Mouse (Mus musculus) cerebellum, adult 9-10 months (tissue): Measurements from ENCODE around the gene Mrtfb.
"Not testable (repeated sequence)": the region's sequence is repeated elsewhere in the genome, so short reads cannot be mapped to it uniquely, and the experiment has no call there.

Experiments used
- DNase-seq: peaks from one replicate; pipeline ENCODE4 v3.0.0; 2022

Mrtfb gene

DNA sequence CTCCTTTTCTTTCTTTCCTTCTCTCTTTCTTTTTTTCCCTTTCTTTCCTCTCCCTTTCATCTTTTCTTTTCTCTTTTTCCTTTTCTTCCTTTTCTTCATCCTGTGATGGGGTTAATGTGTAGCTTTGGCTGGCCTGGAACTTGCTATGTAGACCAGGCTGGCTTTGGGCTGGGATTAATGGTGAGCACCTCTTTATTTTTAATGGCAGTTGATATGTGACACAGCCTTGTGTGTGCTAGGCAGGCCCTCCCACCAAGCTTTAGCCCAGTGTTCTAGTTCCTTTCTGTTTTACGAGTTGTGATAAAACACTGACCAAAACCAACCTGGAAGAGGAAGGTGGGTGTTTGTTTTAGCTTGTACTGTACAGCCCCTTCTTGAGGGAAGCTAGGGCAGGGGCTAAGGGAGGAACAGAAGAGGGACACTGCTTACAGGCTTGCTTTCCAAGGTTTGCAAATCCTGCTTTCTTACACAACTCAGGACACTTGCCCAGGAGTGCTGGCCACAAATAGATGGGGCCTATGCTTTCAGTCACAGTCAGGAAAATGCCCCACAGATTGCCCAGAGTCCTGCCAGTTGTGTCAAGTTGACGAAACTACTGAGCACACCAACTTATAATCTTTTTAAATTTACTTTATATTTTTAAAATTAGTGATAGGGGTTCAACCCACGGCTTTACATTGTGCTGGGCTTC lies 20.6 kb downstream of the Mrtfb start:
- DNase-seq = no peak

DNA sequence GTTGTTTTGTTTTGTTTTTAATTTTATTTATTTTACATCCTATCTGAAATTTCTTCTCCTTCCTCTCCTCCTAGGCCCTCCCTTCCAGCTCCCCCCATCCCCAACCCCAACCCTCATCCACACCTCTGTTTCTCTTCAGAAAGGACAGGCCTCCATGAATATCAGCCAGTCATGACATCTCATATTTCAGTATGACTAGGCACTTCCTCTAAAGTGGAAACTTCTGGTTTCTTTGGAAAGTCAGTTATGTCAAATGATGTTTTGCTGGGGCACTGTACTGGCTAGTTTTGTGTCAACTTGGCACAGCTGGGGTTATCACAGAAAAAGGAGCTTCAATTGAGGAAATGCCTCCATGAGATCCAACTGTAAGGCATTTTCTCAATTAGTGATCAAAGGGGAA lies 30.1 kb downstream of the Mrtfb start:
- not testable (repeated sequence) for DNase-seq

DNA sequence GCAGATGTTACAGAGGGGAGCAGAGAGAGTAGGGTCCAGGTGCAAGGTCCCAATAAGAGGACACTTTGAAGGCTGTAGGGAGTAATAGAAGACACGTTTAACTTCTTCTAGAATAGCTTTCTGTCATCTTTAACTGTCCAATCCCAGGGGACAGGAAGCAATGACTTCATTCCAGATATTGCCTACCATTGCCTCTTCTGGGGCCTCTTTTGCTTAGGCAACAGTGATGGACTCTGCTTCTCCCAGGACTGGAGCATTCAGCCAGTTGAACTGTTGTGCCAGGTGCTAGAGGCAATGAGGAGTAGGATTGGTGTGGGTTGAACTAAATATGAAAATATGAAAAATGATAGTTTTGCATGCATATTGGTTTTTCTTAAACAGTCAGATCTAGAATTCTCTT lies 41.6 kb downstream of the Mrtfb start:
- no peak for DNase-seq

DNA sequence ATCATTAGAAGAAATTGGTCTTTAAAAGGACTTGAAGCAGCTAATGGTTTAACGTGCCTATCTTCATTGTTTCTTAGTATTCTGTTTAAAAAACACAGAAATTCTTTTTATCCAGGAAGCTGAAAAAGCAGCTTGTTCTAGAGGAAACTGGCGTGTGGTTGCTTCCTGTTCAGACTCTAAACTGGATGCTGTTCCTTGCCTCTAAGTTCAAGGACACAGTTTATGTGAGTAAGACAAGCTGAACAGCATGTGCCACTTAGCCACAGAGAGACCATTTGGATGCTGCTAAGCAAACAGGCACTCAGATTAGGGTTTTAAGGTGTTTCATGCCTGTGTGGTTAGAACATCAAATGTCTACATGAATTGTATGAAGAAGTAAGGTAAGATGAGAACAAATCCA lies 42.7 kb downstream of the Mrtfb start:
- DNase-seq = no peak

DNA sequence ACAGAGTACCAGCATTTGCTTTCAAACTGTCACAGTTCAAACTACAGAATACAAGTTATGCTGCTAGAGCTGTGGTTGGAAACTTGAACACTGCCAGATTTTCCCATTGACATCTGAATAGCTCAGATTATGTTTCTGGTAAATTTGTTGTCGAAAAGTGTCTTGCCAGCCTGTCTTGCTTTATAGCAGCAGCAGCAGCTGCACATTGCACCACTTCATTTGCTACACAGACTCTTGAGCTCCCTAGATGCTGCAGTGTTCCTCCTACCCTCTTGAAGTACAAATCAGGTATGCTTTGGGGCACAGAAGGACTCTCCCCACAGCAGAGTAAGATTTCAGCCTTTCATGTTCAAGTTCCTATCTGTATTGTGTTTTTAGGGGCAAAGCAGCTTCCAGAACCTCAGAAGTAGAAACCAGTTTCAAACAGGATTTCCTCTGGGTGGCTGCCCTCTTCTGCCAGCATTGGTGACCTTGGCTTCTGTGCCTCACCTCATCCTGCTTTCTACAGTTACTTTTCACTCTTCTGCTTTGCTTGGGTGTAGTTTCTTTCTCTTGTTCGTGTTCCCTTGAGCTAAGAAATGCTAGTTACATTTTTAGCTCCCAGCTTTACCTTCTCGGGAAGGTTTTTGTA lies 49.9 kb downstream of the Mrtfb start:
- DNase-seq = no peak

DNA sequence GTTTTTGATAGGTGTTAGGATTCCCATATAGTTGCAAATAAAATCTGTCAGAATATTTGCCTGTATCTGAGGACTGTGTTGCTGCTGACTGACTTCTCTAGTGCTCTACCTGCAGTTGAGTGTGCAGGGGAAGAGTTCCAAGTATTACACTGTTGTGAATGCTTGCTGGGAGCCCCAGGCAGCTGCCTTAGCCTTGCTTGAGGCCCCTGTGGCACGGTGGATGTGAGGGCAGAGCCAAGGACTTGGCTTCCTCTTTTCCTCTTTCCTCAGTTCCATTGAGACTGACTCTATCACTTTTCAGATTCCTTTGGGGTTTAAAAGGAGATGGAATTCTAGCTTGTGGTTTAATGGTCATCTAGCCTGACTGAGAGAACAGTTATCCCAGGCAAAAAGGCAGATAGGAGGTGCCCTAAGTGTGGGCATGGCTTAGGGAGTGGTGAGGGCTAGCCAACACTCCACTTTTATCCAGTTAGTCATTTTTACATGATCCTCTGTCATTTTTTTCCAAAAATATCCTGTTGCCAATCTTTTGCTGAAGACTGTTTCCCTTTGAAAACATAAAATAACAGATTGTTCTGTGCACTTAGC lies 53.9 kb downstream of the Mrtfb start:
- DNase-seq = no peak

DNA sequence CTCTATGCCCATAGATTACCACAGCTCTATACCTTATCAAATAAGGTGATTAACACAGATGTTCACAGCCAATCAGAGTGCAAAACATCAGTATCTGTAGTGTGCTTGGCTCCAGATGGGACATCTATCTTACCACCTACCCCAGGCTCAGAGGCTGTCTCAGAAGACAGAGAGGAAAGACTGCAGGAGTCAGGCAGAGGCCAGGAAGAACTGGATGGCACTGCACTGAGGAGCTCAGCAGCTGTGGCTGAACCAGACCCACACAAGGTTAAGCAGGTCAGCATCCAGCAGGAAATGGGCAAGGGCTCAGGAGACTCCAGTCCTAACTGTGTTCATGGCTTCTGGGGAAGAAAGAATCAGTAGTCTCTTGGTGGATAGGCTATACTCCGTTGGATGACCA lies 55.1 kb downstream of the Mrtfb start:
- no peak for DNase-seq

DNA sequence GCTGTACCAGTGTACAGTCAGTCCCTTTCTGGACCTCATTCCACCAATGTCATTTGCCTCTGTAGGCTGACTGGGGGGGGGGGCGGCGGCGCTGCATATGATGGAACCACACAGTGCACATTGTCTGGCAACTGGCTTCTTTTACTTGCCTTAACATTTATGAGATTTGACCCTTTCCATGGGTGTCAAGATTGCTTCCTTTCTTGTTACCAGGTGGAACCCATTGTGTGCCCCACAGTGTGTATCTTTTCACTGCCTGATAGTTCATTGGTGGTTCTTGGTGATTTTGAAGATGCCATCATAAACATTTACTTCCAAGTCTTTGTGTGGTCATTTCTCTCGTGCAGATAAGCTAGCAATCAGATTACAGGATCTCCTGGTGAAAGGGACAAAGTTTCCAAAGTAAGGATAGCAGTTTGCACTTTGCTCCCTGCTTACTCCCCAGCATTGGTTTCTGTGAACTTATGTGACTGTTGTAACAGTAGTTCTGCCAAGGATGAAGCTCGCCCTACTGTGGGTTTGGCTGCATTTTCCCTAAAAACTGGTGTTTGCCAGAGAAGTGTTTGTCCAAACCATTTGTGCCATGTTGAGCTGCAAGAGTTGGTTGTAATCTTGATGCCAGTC lies 56.9 kb downstream of the Mrtfb start:
- DNase-seq = no peak

DNA sequence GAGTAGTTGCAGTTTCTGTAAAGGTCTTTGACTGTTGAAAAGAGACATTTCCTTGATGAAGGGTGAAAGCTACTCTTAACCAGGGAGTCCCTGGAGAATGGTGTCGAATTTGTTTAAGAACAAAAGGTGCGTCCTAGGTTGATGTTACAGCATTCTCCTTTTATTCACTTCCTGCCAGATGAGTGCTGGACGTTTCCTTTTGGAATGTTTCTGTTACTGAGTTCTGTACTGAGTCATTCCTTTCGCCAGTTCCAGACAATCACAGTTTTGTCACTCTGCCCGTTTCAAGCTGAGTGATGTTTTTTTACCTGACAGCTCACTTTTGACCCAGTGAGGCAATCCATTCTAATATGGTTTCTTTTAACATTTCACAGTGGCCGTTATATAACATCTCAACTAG lies 67.5 kb downstream of the Mrtfb start:
- DNase-seq = no peak

DNA sequence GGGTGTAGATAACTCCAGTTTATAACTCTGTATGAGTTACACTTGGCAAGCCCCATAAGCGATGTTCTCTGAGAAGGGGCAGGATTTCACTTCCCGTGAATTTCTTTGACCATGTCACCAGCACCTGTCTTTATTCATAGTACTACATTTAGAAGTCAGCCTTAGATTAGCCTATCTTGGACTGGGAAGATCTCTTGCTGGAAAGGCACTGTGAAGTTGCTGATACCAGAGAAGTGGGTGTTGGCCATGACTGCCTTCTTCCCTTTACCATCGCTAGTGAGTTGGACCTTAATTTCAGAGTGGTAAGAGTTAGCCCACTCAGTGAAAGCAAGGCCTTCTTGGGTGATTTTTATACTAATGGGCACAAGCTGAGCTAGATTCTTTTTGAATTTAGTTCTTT lies 70.3 kb downstream of the Mrtfb start:
- DNase-seq = no peak

DNA sequence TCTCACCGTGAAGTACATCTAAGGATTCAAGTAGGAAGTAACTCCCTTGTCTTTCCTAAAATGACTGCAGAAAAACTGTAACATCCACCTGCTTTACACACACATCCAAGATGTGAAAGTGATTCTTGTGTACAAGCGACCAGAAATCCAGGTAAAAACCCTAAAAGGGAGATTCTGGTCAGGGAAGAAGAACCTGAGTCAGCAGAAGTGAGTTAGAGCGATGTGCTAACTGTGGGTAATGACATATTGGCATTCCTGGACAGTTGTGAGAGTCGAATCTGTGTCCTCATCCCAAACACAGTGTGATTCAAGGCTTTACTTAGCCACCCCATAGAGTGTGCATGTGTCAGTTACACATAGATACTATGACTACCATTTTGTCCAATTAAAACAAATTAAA lies 72.4 kb downstream of the Mrtfb start:
- DNase-seq = no peak

DNA sequence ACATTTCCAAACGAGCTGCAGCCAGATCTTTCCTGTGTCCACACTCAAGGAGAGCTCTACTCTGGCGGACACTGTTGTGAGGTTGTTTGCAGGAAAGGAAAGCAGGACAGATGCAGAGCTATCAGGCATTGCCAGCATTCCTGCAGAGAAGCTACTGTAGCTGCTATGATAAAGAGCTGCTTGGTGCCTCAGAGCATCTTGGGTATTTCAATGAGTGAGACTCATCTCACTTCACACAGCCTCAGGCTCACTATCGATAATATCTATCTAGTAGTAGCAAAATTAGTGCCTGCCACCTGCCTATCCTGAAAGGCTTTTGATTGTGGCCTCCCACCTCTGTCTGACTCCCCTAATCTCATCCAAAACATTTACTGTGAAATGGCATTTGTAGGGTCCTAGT lies 73.4 kb downstream of the Mrtfb start:
- peak; percentile 34 for DNase-seq

DNA sequence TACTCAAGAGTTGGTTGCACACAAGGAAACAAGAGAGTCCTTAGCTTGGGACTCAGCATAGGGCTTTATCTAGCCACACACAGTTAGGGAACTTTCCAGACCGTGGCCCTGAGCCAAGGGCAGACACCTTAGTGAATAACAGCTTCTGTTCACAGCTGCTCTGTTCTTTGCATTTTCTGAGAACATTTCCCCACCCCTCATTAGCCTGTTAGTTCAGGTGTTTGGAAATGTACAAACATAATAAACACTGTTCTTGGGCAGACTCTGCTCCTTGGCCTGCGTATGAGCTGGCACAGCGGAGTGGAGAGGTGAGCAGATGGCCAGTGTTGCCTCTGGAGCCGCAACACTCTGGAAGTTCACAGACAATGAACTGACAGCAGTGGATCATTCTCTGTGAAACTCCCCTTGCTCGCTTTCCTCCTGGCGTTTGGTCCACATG lies 74.0 kb downstream of the Mrtfb start:
- DNase-seq = peak; percentile 31

DNA sequence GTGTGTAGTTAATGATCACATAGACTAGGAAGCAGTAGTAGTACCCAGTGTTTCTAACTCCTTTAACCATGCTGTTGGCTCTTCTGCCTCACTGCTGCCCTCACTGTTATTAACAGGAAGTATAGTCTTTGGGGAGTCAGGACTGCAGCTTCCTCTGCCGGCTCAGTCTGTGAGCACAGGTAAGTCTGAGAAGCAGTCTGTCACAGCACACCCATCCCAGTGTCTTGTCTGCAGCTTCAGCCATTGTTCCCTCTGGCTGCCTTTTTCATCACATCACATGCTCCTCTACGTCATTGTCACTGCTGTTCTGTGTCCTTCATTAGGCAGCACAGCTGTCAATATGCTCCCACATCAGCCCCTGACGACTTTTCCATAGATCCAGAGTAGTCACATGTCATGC lies 75.6 kb downstream of the Mrtfb start:
- no peak for DNase-seq

DNA sequence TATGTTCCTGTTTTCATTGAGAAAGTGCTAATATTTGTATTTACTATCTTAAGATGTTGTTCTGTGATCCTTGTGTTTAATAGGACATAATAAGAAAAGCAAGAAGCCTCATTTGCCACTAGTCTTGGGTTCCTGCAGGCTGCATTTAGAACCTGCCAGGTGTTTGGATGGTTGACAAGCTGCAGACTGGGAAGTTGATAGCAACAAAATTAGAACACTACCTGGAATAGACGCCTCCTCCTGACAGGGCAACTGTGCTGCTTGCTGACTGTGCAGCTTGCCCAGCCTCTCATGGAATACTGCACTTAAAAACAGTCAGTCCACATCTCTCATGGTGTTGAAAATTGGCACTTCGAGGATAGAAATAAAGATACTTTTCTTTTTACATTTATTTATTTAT lies 76.3 kb downstream of the Mrtfb start:
- no peak for DNase-seq

DNA sequence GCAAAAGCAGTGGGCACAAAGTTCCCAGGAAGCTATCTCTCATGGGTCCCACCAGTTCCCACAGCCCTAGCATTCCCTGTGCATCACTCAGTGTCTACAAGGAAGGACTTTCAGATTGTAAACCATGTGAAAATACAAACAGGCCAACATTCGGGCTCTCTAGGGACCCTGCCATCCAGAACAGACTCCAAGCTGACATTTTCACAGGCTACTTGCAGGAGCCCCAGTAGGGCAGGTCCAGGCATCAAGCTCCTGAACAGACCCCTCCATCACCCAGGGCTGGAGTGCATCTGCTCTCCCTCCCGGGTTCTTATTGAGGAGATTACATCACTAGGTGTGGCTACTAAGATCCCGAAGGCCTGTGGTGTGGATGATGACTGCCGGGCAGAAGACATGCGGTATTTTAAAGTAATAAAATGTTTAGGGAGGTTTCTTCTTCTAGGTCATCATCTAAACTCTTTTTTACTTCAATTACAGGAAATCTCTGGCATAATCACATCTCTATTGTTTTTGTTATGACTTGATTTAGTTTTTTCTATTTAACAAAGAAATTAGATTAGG lies 77.6 kb downstream of the Mrtfb start:
- no peak for DNase-seq

DNA sequence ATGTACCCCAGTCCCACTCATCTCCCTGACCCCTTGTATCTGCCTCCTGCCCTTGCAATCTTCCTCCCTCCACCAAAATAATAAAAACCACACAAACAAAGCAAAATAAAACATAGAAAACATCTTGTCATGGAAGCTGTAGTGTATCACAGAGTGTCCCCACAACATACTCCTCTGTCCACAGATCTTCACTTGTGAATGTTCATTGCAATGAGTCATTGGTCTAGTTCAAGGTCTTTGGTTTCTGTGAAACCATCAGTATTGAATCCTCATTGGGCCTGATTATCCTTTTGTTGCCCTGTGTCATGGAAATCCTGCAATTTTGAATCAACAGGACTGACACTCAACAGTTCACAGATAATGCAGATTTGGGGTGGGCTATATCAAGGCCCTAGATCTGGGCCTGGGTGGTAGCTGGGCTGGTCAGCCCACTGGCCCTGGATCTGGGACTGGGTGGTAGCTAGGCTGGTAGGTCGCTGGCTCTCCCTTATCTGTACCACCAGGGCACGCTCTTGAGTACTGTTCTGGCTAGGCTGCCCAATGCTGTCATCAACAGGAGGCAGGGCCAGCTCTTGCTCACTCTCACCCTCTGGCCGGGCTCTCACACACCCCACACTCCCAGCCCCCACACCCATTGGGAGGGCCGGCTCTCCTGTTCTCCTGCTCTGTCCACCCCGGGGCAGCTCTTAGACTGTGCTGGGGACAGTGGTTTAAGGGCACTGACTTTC lies 80.4 kb downstream of the Mrtfb start:
- no peak for DNase-seq

DNA sequence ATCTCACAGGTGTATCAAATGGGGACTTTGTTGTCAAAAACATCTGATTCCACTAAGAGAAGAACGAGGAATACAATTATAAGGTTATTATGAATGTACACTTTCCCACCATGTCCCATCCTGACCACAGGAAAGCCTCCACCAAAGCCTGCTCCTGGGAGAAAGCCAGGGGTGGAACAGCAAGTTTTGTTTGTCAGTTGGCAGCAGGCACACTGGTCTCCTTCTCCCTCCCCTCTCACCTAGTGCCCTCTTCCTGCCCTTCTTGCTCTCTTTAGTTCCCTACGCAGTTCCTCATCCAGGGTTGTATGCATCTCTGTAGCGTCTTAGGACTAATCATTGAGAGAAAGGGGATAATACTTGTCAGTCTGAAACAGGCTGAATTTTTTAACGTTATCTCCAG lies 81.8 kb downstream of the Mrtfb start:
- DNase-seq = no peak

DNA sequence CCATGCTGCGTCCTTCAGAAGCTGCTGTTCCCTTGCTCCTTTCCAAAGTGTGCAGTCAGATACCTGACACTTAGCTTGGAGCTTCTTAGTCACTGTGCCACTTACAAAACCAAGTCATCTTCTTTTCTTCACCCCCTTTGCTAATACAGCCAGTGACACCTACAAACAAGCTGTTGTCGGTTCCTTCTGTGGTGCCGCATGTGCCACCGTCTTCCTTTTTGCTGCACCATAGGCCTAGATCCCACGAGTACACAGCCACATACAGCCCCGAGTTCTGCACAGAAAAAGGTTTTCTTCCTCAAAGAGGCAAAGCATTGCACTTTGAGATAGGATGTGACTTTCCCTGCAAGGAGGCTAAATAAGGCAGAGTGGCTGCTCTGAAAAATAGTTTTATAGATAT lies 83.2 kb downstream of the Mrtfb start:
- DNase-seq = no peak

DNA sequence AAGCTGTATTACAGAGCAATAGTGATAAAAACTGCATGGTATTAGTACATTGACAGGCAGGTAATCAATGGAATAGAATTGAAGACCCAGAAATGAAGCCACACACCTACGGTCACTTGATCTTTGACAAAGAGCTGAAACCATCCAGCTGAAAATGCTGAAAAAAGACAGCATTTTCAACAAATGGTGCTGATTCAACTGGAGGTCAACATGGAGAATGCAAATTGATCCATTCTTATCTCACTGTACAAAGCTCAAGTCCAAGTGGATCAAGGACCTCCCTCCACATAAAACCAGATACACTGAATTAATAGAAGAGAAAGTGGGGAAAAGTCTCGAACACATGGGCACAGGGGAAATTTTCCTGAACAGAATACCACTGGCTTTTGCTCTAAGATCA lies 89.5 kb downstream of the Mrtfb start:
- not testable (repeated sequence) for DNase-seq

DNA sequence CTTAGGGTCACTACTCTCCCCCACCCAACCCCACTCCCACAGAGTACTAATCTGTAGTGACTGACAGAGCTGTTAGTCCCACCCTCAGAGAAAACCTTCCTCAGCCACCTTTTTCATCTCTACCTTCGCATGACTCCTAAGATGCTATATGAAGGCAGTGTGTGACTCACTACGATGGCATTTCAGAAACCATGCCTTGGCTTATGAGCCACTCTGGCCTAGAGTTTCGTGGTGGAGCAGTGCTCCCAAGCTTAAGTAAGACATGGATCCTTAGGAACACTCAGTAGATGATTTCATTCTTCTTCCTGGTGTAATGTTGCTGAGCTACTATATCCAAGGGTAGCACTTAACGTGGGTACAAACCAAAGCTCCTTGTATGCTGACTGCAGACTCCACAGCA lies 94.4 kb downstream of the Mrtfb start:
- DNase-seq = no peak

DNA sequence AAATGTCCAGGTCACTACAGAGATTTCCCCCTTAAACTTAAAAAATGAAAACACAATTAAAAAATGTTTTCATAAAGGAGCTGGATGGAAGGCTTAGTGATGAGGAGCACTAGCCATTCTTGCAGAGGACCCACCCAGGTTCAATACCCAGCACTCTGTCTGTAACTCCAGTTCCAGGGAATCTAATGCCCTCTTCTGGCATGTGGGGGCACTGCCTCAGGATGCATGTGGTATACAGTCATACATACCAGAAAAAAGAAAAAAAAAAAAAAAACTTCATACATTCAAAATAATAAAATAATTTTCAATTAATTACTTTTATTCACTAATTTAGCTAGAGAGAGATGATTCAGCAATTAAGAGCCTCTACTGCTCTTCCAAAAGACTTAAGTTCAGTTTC lies 95.0 kb downstream of the Mrtfb start:
- no peak for DNase-seq

DNA sequence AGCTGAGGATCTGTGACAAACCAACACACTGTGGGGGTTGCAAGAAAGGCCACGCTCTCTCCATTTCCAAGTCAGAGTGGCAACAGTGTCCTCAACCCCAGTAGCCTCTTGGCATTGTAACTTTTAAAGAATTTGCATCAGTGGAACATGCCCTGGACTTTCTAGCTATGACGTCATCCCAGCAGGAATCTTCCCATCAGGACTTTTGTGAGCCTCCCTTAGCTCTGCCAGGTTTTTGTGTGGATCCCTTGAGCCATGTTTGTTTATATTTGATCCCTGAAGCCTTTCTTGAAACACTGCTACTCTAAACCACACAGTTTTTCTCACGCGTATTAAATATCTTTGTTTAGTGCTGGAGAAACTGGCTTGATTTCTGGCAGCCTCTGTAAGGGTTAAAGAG lies 97.6 kb downstream of the Mrtfb start:
- no peak for DNase-seq
